Mouse (Mus musculus): ENCODE results near the gene Tmem43. TPM values are rescaled to one million over a fixed set of nuclear protein-coding genes. Genes with fewer than 3 reads are reported as not detected.

Tmem43 gene
- polyA plus RNA-seq (2016; fragmentation: Nextera tagmentation; extraction: Ambion mirVana): 17.3 and 18.2 TPM in 2 replicates

DNA sequence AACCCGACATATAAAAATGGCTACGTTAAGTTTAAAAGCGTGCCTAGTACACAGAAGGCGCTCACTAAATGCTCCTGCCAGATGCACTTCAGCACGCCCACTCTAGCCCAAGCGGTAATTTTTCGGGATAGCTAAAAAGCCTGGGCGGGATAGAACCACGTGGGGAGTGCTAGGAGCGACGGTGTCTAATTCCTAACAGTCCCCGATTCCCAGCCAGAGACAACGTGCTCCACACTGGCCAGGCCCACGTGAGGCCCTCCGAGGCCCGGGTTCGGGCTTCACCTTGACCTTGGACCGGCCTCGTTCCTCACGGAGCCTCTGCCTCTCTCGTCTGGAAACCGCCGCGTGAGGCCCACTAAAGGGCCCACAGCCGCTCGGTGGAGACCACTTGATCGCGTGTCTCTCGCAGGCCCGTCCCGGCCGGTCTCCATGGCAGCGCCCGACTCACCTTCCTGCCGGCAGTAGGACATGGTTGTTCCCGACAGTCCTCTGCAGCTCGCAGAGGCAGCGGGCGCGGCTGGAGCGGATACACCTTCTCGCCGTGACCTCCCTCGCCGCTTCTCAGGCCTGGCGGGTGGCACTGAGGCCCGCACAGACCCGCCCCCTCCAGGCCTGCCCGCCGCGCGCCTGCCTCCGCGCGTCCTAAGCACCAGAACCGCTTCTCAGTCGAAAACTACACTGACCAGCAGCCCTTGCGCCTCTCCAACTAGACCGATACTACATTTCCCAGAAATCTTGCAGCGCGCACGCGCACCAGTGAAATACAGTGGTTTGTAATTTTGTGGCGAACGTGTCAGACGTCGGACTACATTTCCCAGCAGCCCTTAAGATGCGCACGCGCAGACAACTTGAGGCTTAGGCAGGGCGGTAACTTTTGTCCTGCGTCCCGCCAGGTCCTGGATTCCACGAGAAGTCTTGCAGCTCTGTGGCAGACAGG lies at the start of gene Tmem43, which contains the start of gene Chchd4:
TSS of gene Tmem43 (plus strand) at position 836 of the 937 bp plus-strand sequence.
TSS of gene Chchd4 (minus strand) at position 679 of the 937 bp plus-strand sequence.
- peak within 1 kb of the TSS; percentile 83 for H3K27ac ChIP-seq
- H3K9ac ChIP-seq: peak within 1 kb of the TSS; percentile 88
- peaks cover 42% of the 10 kb centered on the region for H3K4me1 ChIP-seq
- H3K36me3 ChIP-seq: peaks cover 46% of the 10 kb centered on the region
- H3K27me3 ChIP-seq (replicated peaks): no peaks in the 10 kb centered on the region
- peak within 1 kb of the TSS; percentile 85 for H3K4me3 ChIP-seq
- ATAC-seq: peak; percentile 98
- H3K4me2 ChIP-seq: peak within 1 kb of the TSS; percentile 92
- WGBS (ENCODE audit: insufficient replicate concordance): under 1% methylated on average over 74 of the region's 74 CpGs
- no peaks in the 10 kb centered on the region for H3K9me3 ChIP-seq (replicated peaks)

DNA sequence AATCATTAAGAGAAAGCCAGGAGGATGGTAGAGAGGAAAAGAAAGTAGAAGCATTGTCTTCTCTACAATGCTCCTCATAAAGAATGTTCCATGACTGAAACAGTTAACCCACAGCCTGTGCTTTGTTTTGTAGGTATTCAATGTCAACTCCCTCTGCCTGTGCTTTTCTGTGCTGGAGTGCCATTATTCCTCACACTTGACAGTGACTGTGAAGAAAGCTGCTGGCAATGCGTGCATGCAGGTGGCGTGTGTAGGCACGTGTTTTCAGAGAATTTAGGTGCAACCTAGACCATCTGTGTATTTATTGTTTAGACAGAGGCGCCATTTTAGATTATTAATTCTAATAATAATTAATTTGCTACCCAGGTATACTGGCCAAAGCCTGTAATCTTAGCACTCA lies 49.4 kb upstream of the Tmem43 start:
- H3K4me3 ChIP-seq: no peak overlapping the region
- 64% methylated on average over 4 of the region's 4 CpGs for WGBS (ENCODE audit: insufficient replicate concordance)
- no peaks in the 10 kb centered on the region for H3K9me3 ChIP-seq (replicated peaks)

DNA sequence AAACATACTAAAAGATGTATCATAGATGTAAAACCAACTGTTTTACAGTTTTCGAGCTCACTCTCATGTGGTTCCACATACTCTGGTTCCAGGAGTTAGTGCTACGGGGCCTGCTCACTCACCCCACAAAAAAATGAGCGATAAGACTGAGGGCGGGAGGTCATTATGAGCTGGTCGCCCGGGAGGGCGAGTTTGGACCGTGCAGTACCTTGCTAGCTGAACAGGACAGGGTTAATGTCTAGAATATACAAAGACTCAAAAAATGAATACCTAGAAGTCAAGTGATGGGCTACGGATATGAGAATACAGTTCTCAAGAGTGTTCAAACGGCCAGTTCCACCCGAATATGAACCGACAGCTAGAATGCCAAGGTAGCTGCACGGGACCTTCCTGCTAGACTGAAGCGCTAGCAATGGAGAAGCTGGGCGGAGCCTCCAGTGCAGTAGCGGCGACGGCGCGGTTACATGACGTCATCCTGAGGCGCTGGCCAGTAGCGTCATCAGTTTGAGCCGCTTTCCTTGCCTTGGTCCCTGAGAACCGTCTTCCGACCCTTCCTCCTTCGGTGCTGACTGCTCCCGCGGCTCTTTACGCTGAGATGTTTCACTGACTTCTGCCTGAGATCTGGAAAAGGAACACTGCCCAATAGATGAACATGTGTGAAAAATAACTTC lies 32.9 kb upstream of the Tmem43 start:
- peak overlapping the region; percentile 77 for H3K27ac ChIP-seq
- peak overlapping the region; percentile 76 for H3K9ac ChIP-seq
- H3K4me1 ChIP-seq: peaks cover 21% of the 10 kb centered on the region
- H3K27me3 ChIP-seq (replicated peaks): peaks cover 39% of the 10 kb centered on the region
- peak overlapping the region; percentile 73 for H3K4me3 ChIP-seq
- H3K36me3 ChIP-seq: no peaks in the 10 kb centered on the region
- ATAC-seq: peak; percentile 90
- peak overlapping the region; percentile 90 for H3K4me2 ChIP-seq
- H3K9me3 ChIP-seq (replicated peaks): no peaks in the 10 kb centered on the region
- WGBS (ENCODE audit: insufficient replicate concordance): 1% methylated on average over 30 of the region's 30 CpGs

More for the DNA sequence above, 49.4 kb upstream of the Tmem43 start:
- H3K36me3 ChIP-seq: no peaks in the 10 kb centered on the region
- no peak for ATAC-seq
- H3K9ac ChIP-seq: no peak overlapping the region
- no peak overlapping the region for H3K27ac ChIP-seq
- peaks cover 15% of the 10 kb centered on the region for H3K27me3 ChIP-seq (replicated peaks)
- no peaks in the 10 kb centered on the region for H3K4me1 ChIP-seq
- no peak overlapping the region for H3K4me2 ChIP-seq

DNA sequence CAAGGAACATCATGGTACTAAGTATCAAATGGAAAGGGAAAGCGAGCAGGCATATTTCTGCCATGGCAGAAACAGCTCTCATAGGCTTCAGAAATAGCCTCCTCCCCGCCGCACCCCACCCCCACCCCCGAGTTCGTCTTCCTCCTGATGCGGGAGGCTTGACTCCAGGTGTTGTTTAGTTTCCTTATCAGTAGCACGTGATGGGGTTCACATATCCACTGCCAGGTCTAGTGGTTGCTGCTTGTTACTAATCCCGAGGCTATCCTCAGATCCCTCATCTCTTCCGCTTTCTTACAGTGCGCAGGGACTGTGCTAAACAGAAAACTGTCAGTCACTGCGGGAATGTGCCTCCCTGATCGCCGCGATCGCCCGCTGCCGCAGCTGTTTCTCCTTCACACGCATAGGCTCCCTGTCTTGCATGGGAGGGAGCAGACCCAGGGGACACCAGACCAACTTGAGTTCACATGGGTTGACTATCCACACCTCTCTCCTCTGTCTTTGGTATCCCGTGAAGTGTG lies 32.3 kb upstream of the Tmem43 start:
- H3K27ac ChIP-seq: peak overlapping the region; percentile 77
- peak overlapping the region; percentile 76 for H3K9ac ChIP-seq
- peaks cover 21% of the 10 kb centered on the region for H3K4me1 ChIP-seq
- peak overlapping the region; percentile 90 for H3K4me2 ChIP-seq
- WGBS (ENCODE audit: insufficient replicate concordance): 1% methylated on average over 19 of the region's 19 CpGs
- peak overlapping the region; percentile 73 for H3K4me3 ChIP-seq
- peaks cover 39% of the 10 kb centered on the region for H3K27me3 ChIP-seq (replicated peaks)
- no peaks in the 10 kb centered on the region for H3K36me3 ChIP-seq
- H3K9me3 ChIP-seq (replicated peaks): no peaks in the 10 kb centered on the region
- ATAC-seq: peak; percentile 63

DNA sequence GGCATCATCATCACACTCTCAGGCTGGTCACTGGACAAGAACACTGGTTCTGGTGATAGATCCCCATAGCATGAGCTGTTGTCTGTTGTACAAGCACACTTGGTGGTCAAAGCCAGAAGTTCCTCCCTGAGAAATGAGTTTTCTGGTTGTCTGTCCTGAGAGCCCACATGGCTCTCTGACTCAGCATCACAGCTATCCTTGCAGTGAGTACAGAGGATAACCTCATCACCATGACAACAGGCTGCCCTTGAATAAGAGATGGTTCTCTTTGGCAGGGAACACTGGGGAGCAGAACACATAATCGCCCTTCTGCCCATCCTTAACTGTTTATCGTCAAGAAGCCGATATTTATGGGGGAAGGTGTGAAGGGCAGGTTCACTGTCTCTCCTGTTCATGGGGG lies 28.2 kb upstream of the Tmem43 start:
- Histone ChIP-seq H3K27ac (no peak overlapping the region), H3K9me3 (replicated peaks) (no peaks in the 10 kb centered on the region), H3K36me3 (no peaks in the 10 kb centered on the region), H3K4me1 (peaks cover 32% of the 10 kb centered on the region), H3K27me3 (replicated peaks) (peaks cover 23% of the 10 kb centered on the region), H3K4me2 (no peak overlapping the region), H3K4me3 (no peak overlapping the region), H3K9ac (no peak overlapping the region)
- 74% methylated on average over 3 of the region's 3 CpGs for WGBS (ENCODE audit: insufficient replicate concordance)
- ATAC-seq: no peak

DNA sequence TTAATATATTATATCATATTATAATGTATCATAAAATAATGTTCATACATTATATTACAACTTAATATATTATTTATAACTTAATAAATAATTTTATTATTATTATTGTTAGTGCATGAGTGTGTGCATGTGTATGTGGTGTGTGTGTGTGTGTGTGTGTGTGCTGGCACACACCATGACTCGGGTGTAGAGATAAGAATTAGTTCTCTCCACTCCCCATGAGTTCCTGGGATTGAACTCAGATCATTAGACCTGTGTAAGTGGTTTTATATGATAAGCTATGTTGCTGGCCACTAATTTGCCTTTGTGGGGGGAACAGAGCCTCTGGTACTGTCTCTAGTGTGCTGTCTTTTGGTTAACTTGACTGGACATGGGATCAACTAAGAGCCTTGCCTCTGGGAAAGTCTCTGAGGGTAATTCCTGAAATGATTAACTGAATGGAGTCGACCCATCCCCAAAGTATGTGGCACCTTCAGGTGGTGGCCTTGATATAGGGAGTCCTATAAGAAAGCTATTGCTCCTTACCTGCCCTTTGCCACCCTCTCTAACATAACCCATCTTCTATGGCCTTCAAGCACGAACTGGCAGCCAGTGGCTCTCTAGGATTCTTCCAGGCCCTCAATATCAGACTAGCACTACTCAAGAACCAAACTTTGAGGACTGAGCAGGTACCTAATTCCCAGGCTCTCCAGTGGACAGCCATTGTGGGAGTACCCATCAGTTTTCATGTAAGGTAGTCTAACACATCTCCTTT lies 23.9 kb upstream of the Tmem43 start:
- H3K4me2 ChIP-seq: peak overlapping the region; percentile 20
- H3K27ac ChIP-seq: peak overlapping the region; percentile 58; the same call in 1 of the 2 replicates
- ATAC-seq: peak; percentile 89
- no peaks in the 10 kb centered on the region for H3K36me3 ChIP-seq
- H3K4me3 ChIP-seq: no peak overlapping the region
- 29% methylated on average over 3 of the region's 3 CpGs for WGBS (ENCODE audit: insufficient replicate concordance)
- no peaks in the 10 kb centered on the region for H3K9me3 ChIP-seq (replicated peaks)
- peaks cover 31% of the 10 kb centered on the region for H3K27me3 ChIP-seq (replicated peaks)
- H3K4me1 ChIP-seq: peaks cover 15% of the 10 kb centered on the region
- H3K9ac ChIP-seq: 0 out of 2 replicates have a peak overlapping the region, but pooled peaks have one; percentile 6

DNA sequence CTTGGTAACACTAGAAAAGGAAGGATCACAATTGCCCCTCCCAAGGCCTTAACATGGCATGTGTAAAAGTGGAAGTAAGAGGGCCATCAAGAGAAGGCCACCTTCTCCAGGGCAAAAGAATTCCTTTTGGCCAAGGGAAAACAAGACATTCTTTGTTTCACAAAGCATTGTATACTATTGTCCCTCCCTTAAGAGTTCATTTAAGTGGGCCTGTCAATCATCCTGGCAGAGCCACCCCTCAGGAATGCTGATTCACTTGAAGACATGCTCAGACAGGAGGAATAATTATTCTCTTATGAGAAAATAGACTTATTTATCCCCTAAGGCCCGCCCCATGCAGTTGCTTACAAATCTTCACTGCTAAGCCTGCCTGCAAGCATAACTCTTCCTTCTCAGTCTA lies 21.4 kb upstream of the Tmem43 start:
- ATAC-seq: no peak
- no peaks in the 10 kb centered on the region for H3K36me3 ChIP-seq

DNA sequence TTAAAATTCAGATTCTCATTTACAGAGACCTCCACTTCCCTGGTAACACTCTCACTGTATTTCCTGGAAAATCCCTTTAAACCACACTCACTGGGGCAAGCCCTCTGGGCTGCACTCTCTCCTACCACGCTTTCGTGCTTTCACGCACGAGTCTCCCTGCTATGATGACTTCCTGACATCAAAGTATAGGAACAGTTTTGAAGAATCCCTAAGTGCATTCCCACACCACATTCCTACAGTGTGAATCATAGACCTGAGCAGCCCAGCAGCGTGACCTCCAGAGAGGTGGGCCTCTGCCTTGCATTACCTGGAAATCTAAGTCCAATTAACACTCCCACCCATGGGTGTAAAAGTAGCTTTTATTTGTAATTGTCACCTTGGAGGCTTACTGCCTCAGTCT lies 19.0 kb upstream of the Tmem43 start:
- no peak overlapping the region for H3K27ac ChIP-seq
- WGBS (ENCODE audit: insufficient replicate concordance): 47% methylated on average over 5 of the region's 5 CpGs
- H3K27me3 ChIP-seq (replicated peaks): peaks cover 9% of the 10 kb centered on the region; the same call in 1 of the 2 replicates
- no peaks in the 10 kb centered on the region for H3K36me3 ChIP-seq
- peaks cover 7% of the 10 kb centered on the region for H3K4me1 ChIP-seq
- no peak overlapping the region for H3K4me3 ChIP-seq
- H3K9ac ChIP-seq: no peak overlapping the region
- ATAC-seq: no peak
- no peaks in the 10 kb centered on the region for H3K9me3 ChIP-seq (replicated peaks)
- H3K4me2 ChIP-seq: no peak overlapping the region

More for the DNA sequence above, 21.4 kb upstream of the Tmem43 start:
- Histone ChIP-seq H3K27ac (no peak overlapping the region), H3K9ac (no peak overlapping the region), H3K27me3 (replicated peaks) (peaks cover 15% of the 10 kb centered on the region; the same call in 1 of the 2 replicates), H3K4me2 (no peak overlapping the region), H3K4me3 (no peak overlapping the region), H3K4me1 (peaks cover 15% of the 10 kb centered on the region), H3K9me3 (replicated peaks) (no peaks in the 10 kb centered on the region)
- 38% methylated on average over 1 of the region's 1 CpGs for WGBS (ENCODE audit: insufficient replicate concordance)

DNA sequence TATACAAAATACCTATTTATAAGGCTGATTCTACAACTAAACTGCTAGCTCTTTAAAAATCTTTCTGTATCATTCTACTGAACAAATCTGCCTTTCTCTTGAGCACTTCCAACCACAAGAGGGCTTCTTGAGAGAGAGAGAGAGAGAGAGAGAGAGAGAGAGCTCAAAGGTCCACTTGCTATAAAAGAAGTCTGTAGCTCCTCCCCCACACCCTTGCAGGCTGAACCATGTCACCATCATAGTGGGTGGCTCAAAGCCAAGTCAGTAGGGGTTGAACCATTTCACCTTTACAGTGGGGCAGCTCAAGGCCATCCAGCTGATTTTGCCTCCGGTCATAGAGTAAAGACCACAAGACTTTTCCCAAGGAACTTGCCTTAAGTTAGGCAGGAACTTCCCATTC lies 14.0 kb upstream of the Tmem43 start:
- Histone ChIP-seq H3K36me3 (peaks cover 20% of the 10 kb centered on the region), H3K9ac (no peak overlapping the region), H3K4me3 (no peak overlapping the region), H3K4me2 (no peak overlapping the region), H3K27me3 (replicated peaks) (no peaks in the 10 kb centered on the region), H3K4me1 (no peaks in the 10 kb centered on the region; the same call in 1 of the 2 replicates), H3K27ac (no peak overlapping the region), H3K9me3 (replicated peaks) (no peaks in the 10 kb centered on the region)
- WGBS (ENCODE audit: insufficient replicate concordance): 68% methylated on average over 1 of the region's 1 CpGs
- no peak for ATAC-seq

DNA sequence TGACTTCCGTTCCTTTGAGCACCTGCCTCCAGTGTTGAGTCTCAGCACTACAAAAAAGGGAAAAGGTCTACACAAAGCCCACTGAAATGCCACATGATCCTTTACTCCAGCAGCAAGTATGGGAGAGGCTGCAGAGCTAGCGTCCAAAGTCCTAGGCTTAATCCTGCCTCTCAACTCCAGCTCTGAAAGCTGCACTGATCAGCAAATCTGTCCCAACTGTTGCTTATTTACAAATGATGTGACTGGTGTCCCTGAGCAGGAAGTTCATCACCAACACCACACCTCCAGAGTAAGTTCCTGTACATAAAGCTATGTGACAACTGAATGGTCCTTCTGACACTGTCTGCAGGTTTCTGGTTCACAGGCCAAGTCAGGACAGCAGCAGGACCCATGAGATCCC lies 7.7 kb upstream of the Tmem43 start:
- peaks cover 2% of the 10 kb centered on the region for H3K4me1 ChIP-seq
- no peak overlapping the region for H3K9ac ChIP-seq
- no peak for ATAC-seq
- no peak overlapping the region for H3K27ac ChIP-seq
- peaks cover 82% of the 10 kb centered on the region for H3K36me3 ChIP-seq
- no peak overlapping the region for H3K4me3 ChIP-seq
- H3K9me3 ChIP-seq (replicated peaks): no peaks in the 10 kb centered on the region
- no peaks in the 10 kb centered on the region for H3K27me3 ChIP-seq (replicated peaks)
- no peak overlapping the region for H3K4me2 ChIP-seq
- whole genome bisulfite sequencing (ENCODE audit: insufficient replicate concordance): 80% methylated on average over 2 of the region's 2 CpGs

DNA sequence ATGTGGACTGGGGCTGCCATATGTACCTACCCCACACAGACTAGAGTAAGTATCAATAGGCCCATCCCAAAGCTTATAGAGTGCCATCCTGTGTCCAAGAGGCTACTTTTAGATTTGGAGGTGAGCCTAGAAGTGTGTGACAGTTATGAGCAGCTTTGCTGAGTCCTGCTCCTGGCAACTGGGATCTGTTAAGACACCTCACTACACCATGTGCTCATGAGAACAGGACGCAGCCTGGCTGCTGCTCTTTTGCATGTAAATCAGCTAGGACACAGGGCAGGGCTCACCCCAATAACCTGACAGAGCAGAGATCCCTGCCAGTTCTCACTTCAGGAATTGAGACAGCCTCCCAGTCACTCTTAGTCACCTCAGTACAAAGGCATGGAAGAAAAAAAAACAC lies 6.4 kb upstream of the Tmem43 start:
- 69% methylated on average over 1 of the region's 1 CpGs for WGBS (ENCODE audit: insufficient replicate concordance)
- Histone ChIP-seq H3K4me2 (no peak overlapping the region), H3K27ac (no peak overlapping the region), H3K36me3 (peaks cover 85% of the 10 kb centered on the region), H3K4me3 (no peak overlapping the region), H3K9me3 (replicated peaks) (no peaks in the 10 kb centered on the region), H3K4me1 (peaks cover 15% of the 10 kb centered on the region), H3K9ac (no peak overlapping the region), H3K27me3 (replicated peaks) (no peaks in the 10 kb centered on the region)
- ATAC-seq: no peak

All from liver, embryonic 12.5 days (tissue).